Mouse (Mus musculus) E14TG2a.4 (cell line): ENCODE data around the gene Fam98a.

Experiments
- CTCF ChIP-seq: conservative IDR thresholded peaks from 2 replicates; pipeline ENCODE4 v1.5.1; 2014; ENCODE audit warnings: low read length
- NANOG ChIP-seq: IDR thresholded peaks from 2 replicates; pipeline ENCODE4 v1.6.1; 2014; ENCODE audit warnings: borderline replicate concordance, low read length, mixed read lengths
- POU5F1 ChIP-seq: IDR thresholded peaks from 2 replicates; pipeline ENCODE4 v1.6.1; 2014; ENCODE audit warnings: low read length, borderline replicate concordance

GRCm38 (mm10) chr17:75537050-75537445 lies 14.7 kb downstream of the Fam98a start:
- no peak for TF ChIP-seq CTCF
- no peak for TF ChIP-seq POU5F1
- TF ChIP-seq NANOG: no peak
